Mouse (Mus musculus) heart, embryonic 14.5 days (tissue): ENCODE measurements around the gene Gm4778. TPM values are rescaled to one million over a fixed set of nuclear protein-coding genes. Genes with fewer than 3 reads are reported as not detected.

Experiments used
- ATAC-seq: fragments of 200-750 bp; cut with Nextera tagmentation; 2 replicates; pipeline ENCODE4 v1.8.0; 2017; ENCODE audit warnings: low read depth, moderate TSS enrichment; ENCODE audit not compliant: insufficient number of reproducible peaks, insufficient read depth, low FRiP score
- H3K27ac ChIP-seq, 2 experiments: fragments of 200-500 bp in 1 of 2; fragments of 300-500 bp in 1 of 2; sonication (generic) in 1 of 2; replicated peaks in 1 of 2; 2 replicates each; pipeline ENCODE4 v1.5.1; 2012 to 2014; ENCODE audit warnings: low read depth in 2 of 2, low read length in 2 of 2, control low read depth in 1 of 2, mild to moderate bottlenecking in 1 of 2, mixed read lengths in 1 of 2; ENCODE audit not compliant: control insufficient read depth in 1 of 2, insufficient read depth in 1 of 2
- H3K27me3 ChIP-seq: fragments of 300-500 bp; sonication (generic); 2 replicates; pipeline ENCODE4 v1.6.1; 2014; ENCODE audit warnings: mild to moderate bottlenecking, low read length, control low read depth; ENCODE audit not compliant: control insufficient read depth, insufficient read depth
- H3K36me3 ChIP-seq: fragments of 300-500 bp; sonication (generic); 2 replicates; pipeline ENCODE4 v1.6.1; 2014; ENCODE audit warnings: mild to moderate bottlenecking, control low read depth, low read length, mixed read lengths; ENCODE audit not compliant: control insufficient read depth, insufficient read depth
- H3K4me1 ChIP-seq, 2 experiments: fragments of 200-500 bp in 1 of 2; fragments of 300-500 bp in 1 of 2; sonication (generic) in 1 of 2; 2 replicates each; pipeline ENCODE4 v1.6.1; 2012 to 2014; ENCODE audit warnings: low read length in 2 of 2, control low read depth in 1 of 2, mixed read lengths in 1 of 2; ENCODE audit not compliant: control insufficient read depth in 2 of 2, insufficient read depth in 2 of 2
- H3K4me2 ChIP-seq: fragments of 300-500 bp; sonication (generic); 2 replicates; pipeline ENCODE4 v1.6.1; 2014; ENCODE audit warnings: mild to moderate bottlenecking, low read length
- H3K4me3 ChIP-seq, 2 experiments: fragments of 200-500 bp in 1 of 2; fragments of 300-500 bp in 1 of 2; sonication (generic) in 1 of 2; 2 replicates each; pipeline ENCODE4 v1.5.1; 2012 to 2014; ENCODE audit warnings: low read length in 2 of 2, mild to moderate bottlenecking in 2 of 2, control low read depth in 1 of 2, low read depth in 1 of 2, moderate library complexity in 1 of 2; ENCODE audit not compliant: control insufficient read depth in 1 of 2, insufficient read depth in 1 of 2
- H3K9ac ChIP-seq: fragments of 300-500 bp; sonication (generic); 2 replicates; pipeline ENCODE4 v1.6.1; 2014; ENCODE audit warnings: mild to moderate bottlenecking, low read length
- H3K9me3 ChIP-seq: fragments of 300-500 bp; sonication (generic); 2 replicates; pipeline ENCODE4 v1.6.1; 2016; ENCODE audit warnings: low read length, control low read depth; ENCODE audit not compliant: control insufficient read depth
- WGBS: fragments of 180-500 bp; shearing (Covaris S2); extraction: QIAGEN DNeasy Blood & Tissue Kit; methylation state at CpG from one replicate; pipeline ENCODE4 v1.1.7; 2014; 5-methylcytosine and 5-hydroxymethylcytosine counted together
- polyA plus RNA-seq: library from polyadenylated mRNA; unstranded; fragments of >200 nt; fragmentation: Nextera tagmentation; extraction: Ambion mirVana; gene quantifications from 2 replicates; pipeline ENCODE4 v1.2.1, GENCODE M21; 2014

The Gm4778 gene
- polyA plus RNA-seq, 1 experiment from 2014 or later: not detected

DNA sequence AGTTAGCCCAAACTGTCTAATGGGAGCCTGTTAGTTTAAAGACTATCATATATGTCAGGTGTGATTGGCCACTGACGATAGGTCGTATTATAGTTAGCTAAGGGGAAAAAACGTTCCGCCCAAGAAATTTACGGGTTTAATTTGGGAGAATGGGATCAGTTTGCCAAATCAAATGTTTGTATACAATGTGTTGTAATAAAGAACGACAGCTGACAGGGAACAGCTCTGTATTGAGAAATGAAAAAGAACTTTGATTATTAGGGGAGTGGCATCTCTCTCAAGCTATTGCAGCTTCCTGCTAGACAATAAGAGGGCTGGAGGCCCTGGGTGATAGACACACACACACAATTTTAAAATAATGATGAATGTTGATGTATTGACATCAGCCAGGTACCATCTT lies 47.1 kb downstream of the Gm4778 start:
- Histone ChIP-seq H3K9me3 (no peaks in the 10 kb centered on the region), H3K4me3 (peak overlapping the region in 1 of 2 experiments; percentile 56; a peak in 2 of 4 replicates), H3K27me3 (no peaks in the 10 kb centered on the region), H3K4me2 (peak overlapping the region; percentile 84), H3K9ac (peak overlapping the region; percentile 72), H3K27ac (no peak overlapping the region), H3K4me1 (peaks cover 0 to 8% of the 10 kb centered on the region in 2 experiments; a peak in 2 of 4 replicates), H3K36me3 (no peaks in the 10 kb centered on the region)
- ATAC-seq: no peak
- WGBS: 78% methylated on average over 6 of the region's 6 CpGs

- H3K27ac ChIP-seq: no peak overlapping the region
- ATAC-seq: no peak
- 0 out of 2 replicates have a peak overlapping the region, but pooled peaks have one; percentile 84 for H3K4me2 ChIP-seq
- no peaks in the 10 kb centered on the region for H3K36me3 ChIP-seq
- H3K27me3 ChIP-seq: no peaks in the 10 kb centered on the region
- no peak overlapping the region for H3K9ac ChIP-seq
- no peak overlapping the region for H3K4me3 ChIP-seq
- H3K9me3 ChIP-seq: no peaks in the 10 kb centered on the region
- H3K4me1 ChIP-seq: peaks cover 0 to 8% of the 10 kb centered on the region in 2 experiments; a peak in 2 of 4 replicates
- WGBS: 92% methylated on average over 4 of the region's 4 CpGs
Measured at GRCm38 (mm10) chr3:94311376-94311775, 47.5 kb downstream of the Gm4778 start.

Other genes starting within 250 kb of the Gm4778 start
- not detected in 2 replicates for gene Gm9125, start 209.2 kb upstream of the Gm4778 start, polyA plus RNA-seq
- gene Gm10697, start 191.4 kb upstream of the Gm4778 start, polyA plus RNA-seq: not detected in 2 replicates
- not detected in 2 replicates for gene Gm10696, start 85.8 kb upstream of the Gm4778 start, polyA plus RNA-seq
- gene Gm5286, start 67.3 kb upstream of the Gm4778 start, polyA plus RNA-seq: not detected in 2 replicates
- 11.1 and 15.7 TPM in 2 replicates for gene Them4, start 46.1 kb downstream of the Gm4778 start, polyA plus RNA-seq
- not detected in 2 replicates for gene Them5, start 78.1 kb downstream of the Gm4778 start, polyA plus RNA-seq
- gene C2cd4d, start 98.4 kb downstream of the Gm4778 start, polyA plus RNA-seq: 0.53 and 0.89 TPM in 2 replicates
- 7.3 and 8.1 TPM in 2 replicates for gene Rorc, start 108.8 kb downstream of the Gm4778 start, polyA plus RNA-seq
- gene Lingo4, start 134.5 kb downstream of the Gm4778 start, polyA plus RNA-seq: 0.05 and 0.26 TPM in 2 replicates
- gene Tdrkh, start 149.2 kb downstream of the Gm4778 start, polyA plus RNA-seq: 8.8 and 9.0 TPM in 2 replicates
- gene Mrpl9, start 179.3 kb downstream of the Gm4778 start, polyA plus RNA-seq: 64.5 and 64.8 TPM in 2 replicates
- 0.27 and 0.53 TPM in 2 replicates for gene Oaz3, start 179.9 kb downstream of the Gm4778 start, polyA plus RNA-seq
- gene Celf3, start 214.3 kb downstream of the Gm4778 start, polyA plus RNA-seq: 0.55 and 1.8 TPM in 2 replicates
- 5.5 and 5.8 TPM in 2 replicates for gene Riiad1, start 216.3 kb downstream of the Gm4778 start, polyA plus RNA-seq